Mouse (Mus musculus): Measurements from ENCODE around the gene H2-T23.

DNA sequence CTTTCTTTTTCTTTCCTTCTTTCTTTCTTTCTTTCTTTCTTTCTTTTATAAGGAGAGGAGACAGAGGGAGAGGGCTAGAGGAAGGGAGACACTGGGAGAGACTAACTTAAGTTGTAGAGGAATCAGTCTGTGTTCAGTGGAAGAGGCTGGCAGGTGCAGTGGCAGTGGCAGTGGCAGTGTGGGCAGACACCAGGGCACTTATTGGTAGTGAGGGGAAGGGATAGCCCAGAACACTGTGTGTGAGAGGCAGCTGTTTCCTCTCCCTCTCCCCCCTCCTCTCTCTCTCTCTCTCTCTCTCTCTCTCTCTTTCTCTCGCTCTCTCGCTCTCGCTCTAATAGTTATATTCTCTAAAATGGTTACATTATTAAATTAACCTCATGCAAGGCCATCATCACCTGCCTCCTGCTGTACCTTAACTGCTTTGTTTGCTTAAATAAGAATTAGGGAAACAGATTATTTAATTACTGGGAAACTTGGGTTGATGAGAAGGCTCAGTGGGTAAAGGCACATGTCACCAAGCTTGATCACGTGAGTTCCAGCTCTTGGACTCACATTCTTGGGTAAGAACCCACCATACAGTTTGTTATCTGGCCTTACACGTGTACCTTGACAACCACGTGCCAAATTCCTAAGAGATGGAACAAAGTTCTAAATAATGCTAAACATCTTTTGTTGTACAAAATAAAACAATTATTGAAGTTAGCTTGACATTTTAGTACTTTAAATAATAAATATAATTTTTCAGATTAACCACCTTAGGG, 33.9 kb downstream of the H2-T23 start:
- TF ChIP-seq POLR2A (IDR thresholded peaks at IDR 0.05; ENCODE audit: insufficient read length, low read depth) (no peak), POLR2AphosphoS2 (IDR thresholded peaks at IDR 0.05; ENCODE audit: insufficient read length, low read depth) (no peak), USF1 (IDR thresholded peaks at IDR 0.05; ENCODE audit: low read depth) (peak; percentile 5), CEBPB (IDR thresholded peaks at IDR 0.05; ENCODE audit: insufficient read depth, poor library complexity, severe bottlenecking) (no peak), MAX (IDR thresholded peaks at IDR 0.05; ENCODE audit: low read depth) (no peak), E2F4 (IDR thresholded peaks at IDR 0.05; ENCODE audit: insufficient read depth) (no peak), SRF (IDR thresholded peaks at IDR 0.05; ENCODE audit: control insufficient read depth, insufficient read length, low read depth) (no peak), MYOD1 (IDR thresholded peaks at IDR 0.05; ENCODE audit: control insufficient read depth in 1 of 3, insufficient read length in 2 of 3, low read depth in 2 of 3) (peak in 2 of 3 experiments; percentile 26 to 83), TCF12 (IDR thresholded peaks at IDR 0.05; ENCODE audit: insufficient read depth, poor library complexity, severe bottlenecking) (no peak)
